Mouse (Mus musculus): ENCODE data around the gene Zfp609. TPM values are rescaled to one million over a fixed set of nuclear protein-coding genes. Genes with fewer than 3 reads are reported as not detected.

The Zfp609 gene
- polyA plus RNA-seq, 1 experiment = 6.1 TPM

DNA sequence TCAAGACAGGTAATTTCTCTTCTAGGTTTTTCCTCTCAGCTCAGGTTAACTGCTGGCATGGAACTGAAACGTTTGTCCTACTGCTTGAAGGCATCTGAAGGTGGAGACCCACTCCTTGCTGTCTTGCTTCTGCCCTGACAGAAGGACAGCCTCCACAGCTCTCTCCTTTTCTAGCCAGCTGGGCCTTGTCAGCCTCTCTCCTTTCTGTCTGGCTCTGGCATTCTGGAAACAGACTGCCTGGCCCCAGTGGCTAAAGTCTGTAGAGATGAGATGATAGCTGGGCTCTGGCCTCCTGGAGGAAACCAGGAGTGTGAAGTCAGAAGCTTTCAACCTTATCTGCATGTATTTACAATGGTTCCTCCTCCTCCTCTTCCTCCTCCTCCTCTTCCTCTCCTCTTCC, 177.4 kb downstream of the Zfp609 start:
- Histone ChIP-seq H3K27me3 (ENCODE audit: control insufficient read depth, insufficient read depth, low read length) (no peaks in the 10 kb centered on the region), H3K4me3 (ENCODE audit: low read depth, low read length) (no peak overlapping the region), H3K36me3 (ENCODE audit: control insufficient read depth, insufficient read depth, low read length) (no peaks in the 10 kb centered on the region), H3K4me1 (ENCODE audit: control insufficient read depth, insufficient read depth, insufficient read length, low read length) (no peaks in the 10 kb centered on the region), H3K27ac (ENCODE audit: insufficient read depth, low read depth, low read length) (no peak overlapping the region)
- 28% methylated on average over 1 of the region's 1 CpGs for WGBS
- no peak for TF ChIP-seq POLR2A (IDR thresholded peaks at IDR 0.05; ENCODE audit: low read depth, low read length)
- TF ChIP-seq CTCF (IDR thresholded peaks at IDR 0.05; ENCODE audit: extremely low read depth, insufficient read length, insufficient replicate concordance, low read depth, low read length) = no peak

DNA sequence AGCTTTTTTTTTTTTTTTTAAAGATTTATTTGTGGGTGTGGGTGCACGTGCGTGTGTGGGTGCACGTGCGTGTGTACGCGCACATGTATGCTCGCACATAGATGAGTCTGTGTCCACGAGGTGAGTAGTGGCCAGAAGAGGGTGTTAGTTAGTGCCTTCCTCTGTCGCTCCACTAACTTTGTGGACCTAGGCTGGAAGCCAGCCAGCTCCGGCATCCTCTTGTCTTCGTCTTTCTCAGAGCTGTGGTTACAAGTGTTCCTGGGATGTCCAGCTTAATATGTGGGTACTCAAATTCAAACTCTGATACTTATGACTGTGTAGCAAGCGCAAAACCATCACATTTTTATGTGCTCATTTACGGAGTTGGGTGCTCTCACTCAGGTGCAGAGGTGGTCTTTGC, 178.6 kb downstream of the Zfp609 start:
- Histone ChIP-seq H3K4me3 (ENCODE audit: low read depth, low read length) (no peak overlapping the region), H3K36me3 (ENCODE audit: control insufficient read depth, insufficient read depth, low read length) (no peaks in the 10 kb centered on the region), H3K27me3 (ENCODE audit: control insufficient read depth, insufficient read depth, low read length) (no peaks in the 10 kb centered on the region), H3K27ac (ENCODE audit: insufficient read depth, low read depth, low read length) (no peak overlapping the region), H3K4me1 (ENCODE audit: control insufficient read depth, insufficient read depth, insufficient read length, low read length) (no peaks in the 10 kb centered on the region)
- WGBS = 89% methylated on average over 13 of the region's 13 CpGs
- no peak for TF ChIP-seq CTCF (IDR thresholded peaks at IDR 0.05; ENCODE audit: extremely low read depth, insufficient read length, insufficient replicate concordance, low read depth, low read length)
- no peak for TF ChIP-seq POLR2A (IDR thresholded peaks at IDR 0.05; ENCODE audit: low read depth, low read length)

GRCm38 (mm10) chr9:65646782-65647181, 180.6 kb downstream of the Zfp609 start:
- 79% methylated on average over 2 of the region's 2 CpGs for WGBS
- Histone ChIP-seq H3K27ac (ENCODE audit: insufficient read depth, low read depth, low read length) (no peak overlapping the region), H3K4me1 (ENCODE audit: control insufficient read depth, insufficient read depth, insufficient read length, low read length) (no peaks in the 10 kb centered on the region), H3K4me3 (ENCODE audit: low read depth, low read length) (no peak overlapping the region), H3K27me3 (ENCODE audit: control insufficient read depth, insufficient read depth, low read length) (no peaks in the 10 kb centered on the region), H3K36me3 (ENCODE audit: control insufficient read depth, insufficient read depth, low read length) (no peaks in the 10 kb centered on the region)
- TF ChIP-seq CTCF (IDR thresholded peaks at IDR 0.05; ENCODE audit: extremely low read depth, insufficient read length, insufficient replicate concordance, low read depth, low read length) (no peak), POLR2A (IDR thresholded peaks at IDR 0.05; ENCODE audit: low read depth, low read length) (no peak)

GRCm38 (mm10) chr9:65645984-65646383, 181.4 kb downstream of the Zfp609 start:
- H3K4me3 ChIP-seq (ENCODE audit: low read depth, low read length) = no peak overlapping the region
- no peaks in the 10 kb centered on the region for H3K27me3 ChIP-seq (ENCODE audit: control insufficient read depth, insufficient read depth, low read length)
- H3K36me3 ChIP-seq (ENCODE audit: control insufficient read depth, insufficient read depth, low read length) = no peaks in the 10 kb centered on the region
- no peak overlapping the region for H3K27ac ChIP-seq (ENCODE audit: insufficient read depth, low read depth, low read length)
- 56% methylated on average over 3 of the region's 3 CpGs for WGBS
- H3K4me1 ChIP-seq (ENCODE audit: control insufficient read depth, insufficient read depth, insufficient read length, low read length) = no peaks in the 10 kb centered on the region
- TF ChIP-seq POLR2A (IDR thresholded peaks at IDR 0.05; ENCODE audit: low read depth, low read length) (no peak), CTCF (IDR thresholded peaks at IDR 0.05; ENCODE audit: extremely low read depth, insufficient read length, insufficient replicate concordance, low read depth, low read length) (no peak)

GRCm38 (mm10) chr9:65644960-65645359, 182.4 kb downstream of the Zfp609 start:
- Histone ChIP-seq H3K27ac (ENCODE audit: insufficient read depth, low read depth, low read length) (no peak overlapping the region), H3K4me1 (ENCODE audit: control insufficient read depth, insufficient read depth, insufficient read length, low read length) (no peaks in the 10 kb centered on the region), H3K36me3 (ENCODE audit: control insufficient read depth, insufficient read depth, low read length) (no peaks in the 10 kb centered on the region), H3K27me3 (ENCODE audit: control insufficient read depth, insufficient read depth, low read length) (no peaks in the 10 kb centered on the region), H3K4me3 (ENCODE audit: low read depth, low read length) (no peak overlapping the region)
- TF ChIP-seq POLR2A (IDR thresholded peaks at IDR 0.05; ENCODE audit: low read depth, low read length) (no peak), CTCF (IDR thresholded peaks at IDR 0.05; ENCODE audit: extremely low read depth, insufficient read length, insufficient replicate concordance, low read depth, low read length) (no peak)
- 81% methylated on average over 4 of the region's 4 CpGs for WGBS

- no peaks in the 10 kb centered on the region for H3K36me3 ChIP-seq (ENCODE audit: control insufficient read depth, insufficient read depth, low read length)
- no peaks in the 10 kb centered on the region for H3K27me3 ChIP-seq (ENCODE audit: control insufficient read depth, insufficient read depth, low read length)
- H3K27ac ChIP-seq (ENCODE audit: insufficient read depth, low read depth, low read length) = no peak overlapping the region
- no peaks in the 10 kb centered on the region for H3K4me1 ChIP-seq (ENCODE audit: control insufficient read depth, insufficient read depth, insufficient read length, low read length)
- H3K4me3 ChIP-seq (ENCODE audit: low read depth, low read length) = no peak overlapping the region
- no peak for TF ChIP-seq POLR2A (IDR thresholded peaks at IDR 0.05; ENCODE audit: low read depth, low read length)
- no peak for TF ChIP-seq CTCF (IDR thresholded peaks at IDR 0.05; ENCODE audit: extremely low read depth, insufficient read length, insufficient replicate concordance, low read depth, low read length)
These were observed 184.8 kb downstream of the Zfp609 start for GRCm38 (mm10) chr9:65642546-65642945.

Other genes starting within 250 kb of the Zfp609 start
- gene Plekho2, start 247.5 kb downstream of the Zfp609 start, polyA plus RNA-seq (2012; rRNA removed) = 6.3 and 9.7 TPM in 2 replicates
- 3.8 and 5.0 TPM in 2 replicates for gene Pif1, start 240.4 kb downstream of the Zfp609 start, polyA plus RNA-seq (2012; rRNA removed)
- gene Rbpms2, start 197.9 kb downstream of the Zfp609 start, polyA plus RNA-seq (2012; rRNA removed) = 18.4 and 22.5 TPM in 2 replicates
- gene Oaz2, start 159.6 kb downstream of the Zfp609 start, polyA plus RNA-seq (2012; rRNA removed) = 36.0 and 39.7 TPM in 2 replicates
- gene Pclaf, start 62.7 kb upstream of the Zfp609 start, polyA plus RNA-seq (2012; rRNA removed) = 1.2 and 1.9 TPM in 2 replicates
- gene Trip4, start 81.2 kb upstream of the Zfp609 start, polyA plus RNA-seq (2012; rRNA removed) = 1.6 and 3.3 TPM in 2 replicates
- 1.5 and 3.2 TPM in 2 replicates for gene Csnk1g1, start 81.4 kb upstream of the Zfp609 start, polyA plus RNA-seq (2012; rRNA removed)
- 117 and 144 TPM in 2 replicates for gene Ppib, start 232.7 kb upstream of the Zfp609 start, polyA plus RNA-seq (2012; rRNA removed)
- 0.61 and 0.91 TPM in 2 replicates for gene Snx22, start 242.2 kb upstream of the Zfp609 start, polyA plus RNA-seq (2012; rRNA removed)